Mouse (Mus musculus) ES-Bruce4 (cell line): ENCODE results near the gene Zbtb16. TPM values are rescaled to one million over a fixed set of nuclear protein-coding genes. Genes with fewer than 3 reads are reported as not detected.
A peak's percentile ranks its signal among the peaks of the same experiment; 100 is the strongest.

Experiments used
- H3K27ac ChIP-seq: 2 replicates; pipeline ENCODE4 v1.5.1; 2012; ENCODE audit warnings: low read length, inconsistent platforms; ENCODE audit not compliant: insufficient read depth
- H3K27me3 ChIP-seq: 2 replicates; pipeline ENCODE4 v1.6.1; 2012; ENCODE audit warnings: mild to moderate bottlenecking, low read length, inconsistent platforms; ENCODE audit not compliant: control insufficient read depth, poor library complexity, insufficient read depth, severe bottlenecking
- H3K36me3 ChIP-seq: 2 replicates; pipeline ENCODE4 v1.6.1; 2012; ENCODE audit warnings: inconsistent platforms, mild to moderate bottlenecking, low read length, moderate library complexity; ENCODE audit not compliant: control insufficient read depth, poor library complexity, insufficient read depth, severe bottlenecking
- H3K4me1 ChIP-seq: one replicate; pipeline ENCODE4 v1.8.1; 2011; ENCODE audit warnings: low read length; ENCODE audit not compliant: control insufficient read depth, insufficient read depth
- H3K4me3 ChIP-seq: 2 replicates; pipeline ENCODE4 v1.5.1; 2011; ENCODE audit warnings: low read depth, mild to moderate bottlenecking, low read length
- H3K9ac ChIP-seq: 2 replicates; pipeline ENCODE4 v1.6.1; 2012; ENCODE audit warnings: low read depth, mild to moderate bottlenecking, inconsistent platforms; ENCODE audit not compliant: poor library complexity, severe bottlenecking
- H3K9me3 ChIP-seq: replicated peaks from 2 replicates; pipeline ENCODE4 v1.6.1; 2012; ENCODE audit warnings: mild to moderate bottlenecking, low read length, inconsistent platforms; ENCODE audit not compliant: control insufficient read depth, poor library complexity, insufficient read depth, severe bottlenecking
- CTCF ChIP-seq: IDR thresholded peaks from one replicate; pipeline ENCODE4 v1.8.1; 2011; ENCODE audit warnings: low read depth, low read length
- EP300 ChIP-seq: IDR thresholded peaks from 2 replicates; pipeline ENCODE4 v1.6.1; 2011; ENCODE audit warnings: low read depth, low read length; ENCODE audit not compliant: insufficient read depth
- POLR2A ChIP-seq: IDR thresholded peaks from one replicate; pipeline ENCODE4 v1.8.1; 2011; ENCODE audit warnings: low read length; ENCODE audit not compliant: insufficient read depth
- polyA plus RNA-seq: library from polyadenylated mRNA; stranded (reverse); fragments of >200 nt; gene quantifications from 2 replicates; pipeline ENCODE4 v1.2.4, GENCODE M21; 2011; ENCODE audit warnings: low read depth; ENCODE audit not compliant: missing spikeins, insufficient read depth, insufficient read length

Zbtb16 gene
- polyA plus RNA-seq, 1 experiment, result 0.49 TPM

DNA sequence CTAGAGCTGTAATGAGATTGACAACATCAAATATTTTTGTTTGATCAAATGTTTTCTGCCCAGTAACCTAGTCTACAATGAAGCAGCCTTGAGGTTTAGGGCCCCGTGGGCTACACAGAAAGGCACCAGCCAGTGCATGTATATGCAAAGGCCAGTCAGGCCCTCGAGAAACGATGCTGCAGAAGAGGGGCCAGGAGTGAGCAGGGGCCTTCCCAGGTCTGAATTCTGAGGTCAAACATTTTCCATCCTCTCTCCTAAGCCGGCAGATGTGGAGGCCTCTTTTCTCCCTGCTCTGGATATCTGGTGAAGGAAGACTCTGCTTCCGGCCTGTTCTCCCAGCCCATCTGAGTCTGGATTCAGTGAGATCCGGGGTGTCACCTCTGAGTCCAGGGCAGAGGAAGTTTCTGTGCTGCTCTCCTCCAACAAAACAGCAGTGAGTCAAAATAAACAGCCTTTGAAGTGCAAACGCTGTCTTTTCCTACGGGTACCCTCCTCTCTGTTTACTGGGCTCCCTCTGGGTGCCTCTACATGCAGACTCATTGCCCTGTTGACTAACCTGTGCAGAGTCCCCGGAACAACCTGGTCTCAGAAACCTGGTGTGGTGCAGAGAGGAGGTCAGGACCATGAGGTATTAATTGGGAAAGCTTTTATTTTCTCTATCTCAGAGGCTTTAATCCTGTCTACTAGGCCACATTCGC lies 24.0 kb upstream of the Zbtb16 start:
- Histone ChIP-seq H3K4me3 (no peak overlapping the region), H3K9me3 (no peaks in the 10 kb centered on the region), H3K27me3 (no peaks in the 10 kb centered on the region), H3K36me3 (no peaks in the 10 kb centered on the region), H3K4me1 (no peaks in the 10 kb centered on the region), H3K9ac (no peak overlapping the region), H3K27ac (no peak overlapping the region)
- no peak for TF ChIP-seq POLR2A
- TF ChIP-seq CTCF, result no peak
- no peak for TF ChIP-seq EP300

DNA sequence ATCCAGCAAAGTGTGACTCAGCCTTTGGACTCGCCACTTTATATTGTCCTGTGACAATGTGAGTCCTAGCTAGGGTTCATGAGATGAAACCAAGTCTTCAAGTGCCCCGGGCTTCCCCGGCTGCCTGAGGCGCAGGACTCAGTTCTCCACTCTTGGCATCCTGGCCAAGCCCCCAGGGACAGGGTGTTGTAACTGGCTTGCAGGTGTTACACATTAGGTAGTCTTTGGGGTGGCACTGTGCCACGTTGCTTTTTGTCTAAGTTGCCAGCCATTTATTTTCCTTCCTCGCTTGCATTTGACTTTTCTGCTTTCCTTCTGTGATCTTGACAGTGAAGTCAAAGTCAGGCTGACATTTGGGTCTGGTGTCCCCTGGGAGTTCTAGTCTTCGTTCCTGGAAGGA lies 21.9 kb upstream of the Zbtb16 start:
- Histone ChIP-seq H3K4me3 (no peak overlapping the region), H3K4me1 (no peaks in the 10 kb centered on the region), H3K36me3 (no peaks in the 10 kb centered on the region), H3K27me3 (no peaks in the 10 kb centered on the region), H3K27ac (no peak overlapping the region), H3K9me3 (no peaks in the 10 kb centered on the region), H3K9ac (no peak overlapping the region)
- TF ChIP-seq EP300, result no peak
- TF ChIP-seq POLR2A, result no peak
- TF ChIP-seq CTCF, result no peak

DNA sequence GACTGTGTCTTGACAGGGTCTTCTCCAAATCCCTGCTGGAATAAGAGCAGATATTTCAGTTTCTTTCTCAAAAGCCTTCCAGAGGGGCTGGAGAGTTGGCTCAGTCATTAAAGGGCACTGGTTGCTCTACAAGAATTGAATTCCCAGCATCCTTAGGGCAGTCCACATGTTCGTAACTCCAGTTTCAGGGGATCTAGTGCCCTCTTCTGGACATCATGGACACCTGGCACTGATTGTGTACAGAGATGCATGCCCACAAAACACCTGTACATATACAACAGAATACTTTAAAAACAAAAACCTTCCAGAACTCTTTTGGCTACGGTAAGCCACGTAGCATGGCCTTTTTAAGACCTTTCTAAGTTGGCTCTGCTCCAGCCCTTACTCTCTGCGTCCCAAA lies 20.2 kb upstream of the Zbtb16 start:
- H3K27me3 ChIP-seq, result no peaks in the 10 kb centered on the region
- TF ChIP-seq CTCF (peak; percentile 19), POLR2A (no peak), EP300 (no peak)

DNA sequence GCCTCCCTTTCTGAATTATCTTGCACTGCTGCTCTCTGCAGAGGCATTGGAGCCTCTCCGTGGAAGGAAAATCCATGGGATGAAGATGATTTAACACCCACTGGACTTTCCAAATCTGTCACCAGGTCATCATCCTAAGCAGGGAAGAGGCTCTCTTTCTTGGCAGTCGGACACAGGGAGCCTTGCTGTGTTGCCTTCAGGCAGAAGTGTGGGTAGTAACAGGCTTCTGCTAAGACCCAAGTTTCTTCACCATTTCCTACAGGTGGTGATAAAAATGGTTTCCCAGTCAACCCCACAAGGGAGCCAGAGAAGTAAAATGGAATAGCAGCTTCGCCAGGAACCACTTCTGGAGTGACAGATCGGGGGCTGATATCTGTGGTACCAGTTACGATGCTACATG lies 13.5 kb upstream of the Zbtb16 start:
- TF ChIP-seq EP300, result no peak
- TF ChIP-seq POLR2A, result no peak
- TF ChIP-seq CTCF, result no peak
- Histone ChIP-seq H3K9ac (no peak overlapping the region), H3K27me3 (no peaks in the 10 kb centered on the region), H3K4me3 (no peak overlapping the region), H3K36me3 (no peaks in the 10 kb centered on the region), H3K27ac (no peak overlapping the region), H3K4me1 (no peaks in the 10 kb centered on the region), H3K9me3 (no peaks in the 10 kb centered on the region)

More for the DNA sequence above, 20.2 kb upstream of the Zbtb16 start:
- Histone ChIP-seq H3K36me3 (no peaks in the 10 kb centered on the region), H3K9me3 (no peaks in the 10 kb centered on the region), H3K4me1 (no peaks in the 10 kb centered on the region), H3K9ac (no peak overlapping the region), H3K27ac (no peak overlapping the region), H3K4me3 (no peak overlapping the region)

DNA sequence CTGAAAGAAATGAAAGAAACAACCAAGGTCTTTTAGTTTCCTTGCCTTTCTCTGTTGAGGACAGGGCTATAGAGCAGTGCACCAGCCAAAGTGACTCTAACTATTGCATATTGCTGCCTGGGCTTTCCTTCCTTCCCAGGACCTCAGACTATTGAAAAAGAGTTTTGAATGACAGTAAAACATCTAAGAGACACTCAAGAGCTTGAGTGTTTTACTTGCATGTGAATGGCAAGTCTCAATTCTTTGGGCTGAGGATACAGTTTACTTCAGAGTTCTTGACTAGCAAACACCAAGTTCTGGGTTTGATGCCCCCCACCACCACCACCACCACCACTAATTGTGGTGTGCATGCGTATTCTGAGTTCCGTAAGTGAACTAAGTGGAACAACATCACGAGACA lies 3.5 kb upstream of the Zbtb16 start:
- H3K9ac ChIP-seq, result no peak overlapping the region
- H3K27me3 ChIP-seq, result peaks cover 19% of the 10 kb centered on the region
- no peak overlapping the region for H3K27ac ChIP-seq
- no peaks in the 10 kb centered on the region for H3K36me3 ChIP-seq
- TF ChIP-seq CTCF, result no peak
- no peak for TF ChIP-seq EP300
- no peak for TF ChIP-seq POLR2A
- H3K4me3 ChIP-seq, result no peak overlapping the region
- H3K9me3 ChIP-seq, result no peaks in the 10 kb centered on the region; the same call in 1 of the 2 replicates
- H3K4me1 ChIP-seq, result no peaks in the 10 kb centered on the region

DNA sequence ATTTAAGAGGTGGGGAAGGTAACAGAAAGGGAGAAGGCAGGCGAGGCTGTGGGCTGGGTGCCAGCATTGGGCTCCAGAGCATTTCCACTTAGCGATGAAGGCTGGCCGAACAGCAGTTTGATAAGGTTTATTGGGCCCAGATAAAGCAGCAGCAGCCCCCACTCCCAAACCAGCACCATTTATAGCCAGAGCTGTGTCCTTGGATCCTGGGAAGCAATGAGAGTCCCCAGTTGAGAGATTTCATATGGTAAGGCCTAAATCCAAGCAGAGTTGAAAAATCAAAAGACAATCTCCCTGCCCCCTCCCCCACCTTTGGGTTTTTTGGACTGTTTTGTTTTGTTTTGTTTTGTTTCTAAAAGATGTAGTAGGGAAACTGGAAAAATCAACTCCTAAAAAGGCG lies 2.3 kb upstream of the Zbtb16 start:
- no peak overlapping the region for H3K4me3 ChIP-seq
- no peak for TF ChIP-seq POLR2A
- TF ChIP-seq CTCF, result no peak
- no peak for TF ChIP-seq EP300
- H3K4me1 ChIP-seq, result no peaks in the 10 kb centered on the region
- peaks cover 26% of the 10 kb centered on the region for H3K27me3 ChIP-seq
- H3K36me3 ChIP-seq, result no peaks in the 10 kb centered on the region
- no peaks in the 10 kb centered on the region; the same call in 1 of the 2 replicates for H3K9me3 ChIP-seq
- no peak overlapping the region for H3K9ac ChIP-seq
- H3K27ac ChIP-seq, result no peak overlapping the region
